Mouse (Mus musculus): ENCODE data around the gene Tmem8. TPM values are rescaled to one million over a fixed set of nuclear protein-coding genes. Genes with fewer than 3 reads are reported as not detected.

Gene Tmem8
- polyA plus RNA-seq (2012; rRNA removed) = 361 and 374 TPM in 2 replicates

DNA sequence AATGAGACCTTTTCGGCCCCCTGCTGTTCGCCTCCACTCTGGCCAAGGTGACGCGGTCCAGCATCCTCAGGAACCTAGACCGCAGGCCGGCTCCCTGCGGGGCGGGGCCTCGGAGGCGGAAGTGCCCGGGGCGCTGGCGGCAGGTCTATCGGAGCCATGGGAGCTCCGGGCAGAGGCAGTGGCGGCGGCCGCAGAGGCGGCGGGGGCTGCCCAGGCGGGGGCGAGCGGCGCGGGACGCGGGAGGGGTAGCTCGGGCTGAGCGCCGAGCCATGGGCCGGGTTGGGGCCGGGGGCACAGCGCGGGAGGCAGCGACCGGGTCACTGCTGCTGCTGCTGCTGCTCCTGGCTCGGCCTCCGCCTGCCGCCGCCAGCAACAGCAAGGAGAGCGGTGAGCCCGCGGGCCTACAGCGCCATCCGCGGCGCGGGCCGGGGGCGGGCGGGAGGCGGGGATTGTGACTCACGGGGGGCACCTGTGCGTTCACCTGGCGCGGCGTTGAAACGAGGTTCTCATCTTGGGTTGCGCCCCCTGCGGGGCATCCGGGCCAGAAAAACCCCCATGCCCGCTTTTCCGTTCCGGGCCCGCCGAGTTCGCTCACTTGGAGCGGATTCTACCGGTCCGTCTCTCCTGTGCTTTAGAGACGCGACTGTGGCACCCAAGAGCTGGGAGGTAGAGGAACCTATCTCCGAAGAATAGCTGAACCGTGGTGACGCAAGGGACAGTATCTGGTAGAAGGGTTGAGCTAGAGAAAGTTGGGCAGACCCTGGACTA, at the start of gene Tmem8:
TSS of gene Tmem8 (plus strand) at position 119 of the 768 bp plus-strand sequence.
- TF ChIP-seq CTCF (IDR thresholded peaks at IDR 0.05; ENCODE audit: control insufficient read depth, insufficient read depth, insufficient replicate concordance, low read depth, low read length) (no peak), POLR2A (IDR thresholded peaks at IDR 0.05; ENCODE audit: control insufficient read depth, low read depth, low read length) (no peak; the same call in none of the 2 replicates)
- H3K27ac ChIP-seq (ENCODE audit: control insufficient read depth, insufficient read depth, low read depth, low read length) = peak within 1 kb of the TSS; percentile 84
- H3K27me3 ChIP-seq (ENCODE audit: control insufficient read depth, insufficient read depth, low read length) = no peaks in the 10 kb centered on the region

DNA sequence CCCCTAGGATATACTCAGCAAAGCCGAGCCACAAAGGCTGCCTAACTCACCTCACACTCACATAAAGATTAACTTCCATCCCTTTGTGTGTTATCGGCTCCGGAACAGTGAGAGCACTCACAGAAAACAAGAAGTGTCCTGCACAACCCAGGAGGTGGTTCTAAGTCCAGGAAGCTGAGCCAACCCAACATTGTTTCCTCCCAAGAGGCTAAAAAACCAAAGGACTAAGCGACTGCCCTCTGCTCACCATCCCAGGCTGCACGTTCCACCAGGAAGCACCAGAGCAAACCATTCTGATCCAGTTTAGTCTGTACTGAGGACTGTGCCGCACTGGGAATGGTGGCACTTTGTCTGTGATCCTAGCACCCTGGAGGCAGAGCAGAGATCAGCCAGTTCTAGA, 48.2 kb upstream of the Tmem8 start:
- Histone ChIP-seq H3K36me3 (ENCODE audit: control insufficient read depth, insufficient read depth, low read length) (no peaks in the 10 kb centered on the region), H3K4me1 (ENCODE audit: control insufficient read depth, insufficient read depth, low read length) (peaks cover 16% of the 10 kb centered on the region), H3K27ac (ENCODE audit: control insufficient read depth, insufficient read depth, low read depth, low read length) (no peak overlapping the region), H3K4me3 (ENCODE audit: control insufficient read depth, low read depth, low read length) (no peak overlapping the region), H3K27me3 (ENCODE audit: control insufficient read depth, insufficient read depth, low read length) (no peaks in the 10 kb centered on the region)
- TF ChIP-seq CTCF (IDR thresholded peaks at IDR 0.05; ENCODE audit: control insufficient read depth, insufficient read depth, insufficient replicate concordance, low read depth, low read length) (no peak), POLR2A (IDR thresholded peaks at IDR 0.05; ENCODE audit: control insufficient read depth, low read depth, low read length) (no peak)

More for the DNA sequence above, at the start of gene Tmem8:
- Histone ChIP-seq H3K36me3 (ENCODE audit: control insufficient read depth, insufficient read depth, low read length) (no peaks in the 10 kb centered on the region), H3K4me1 (ENCODE audit: control insufficient read depth, insufficient read depth, low read length) (peaks cover 4% of the 10 kb centered on the region), H3K4me3 (ENCODE audit: control insufficient read depth, low read depth, low read length) (peak within 1 kb of the TSS; percentile 86)

DNA sequence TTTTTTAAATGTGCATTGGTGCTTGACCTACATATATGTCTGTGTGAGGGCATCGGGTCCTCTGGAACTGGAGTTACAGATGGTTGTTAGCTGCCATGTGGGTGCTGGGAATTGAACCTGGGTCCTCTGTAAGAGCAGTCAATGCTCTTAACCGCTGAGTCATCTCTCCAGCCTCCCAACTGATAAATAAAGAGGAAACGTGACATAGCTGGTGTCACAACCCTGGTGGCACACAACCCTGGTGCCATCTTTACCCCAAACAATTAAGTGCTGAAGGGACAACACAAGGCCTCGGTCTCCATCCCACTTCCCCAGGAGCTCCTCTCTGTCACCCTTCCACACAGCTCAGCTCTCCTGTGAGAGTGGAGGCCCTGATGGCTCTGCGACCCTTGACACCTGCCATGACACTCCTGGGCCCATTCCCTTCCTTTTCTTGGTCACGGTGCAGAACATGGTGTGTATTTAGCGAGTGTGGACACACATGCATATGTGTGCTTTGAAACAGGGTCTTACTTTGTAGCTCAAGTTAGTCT, 46.5 kb upstream of the Tmem8 start:
- no peak for TF ChIP-seq POLR2A (IDR thresholded peaks at IDR 0.05; ENCODE audit: control insufficient read depth, low read depth, low read length)
- no peak for TF ChIP-seq CTCF (IDR thresholded peaks at IDR 0.05; ENCODE audit: control insufficient read depth, insufficient read depth, insufficient replicate concordance, low read depth, low read length)
- Histone ChIP-seq H3K36me3 (ENCODE audit: control insufficient read depth, insufficient read depth, low read length) (no peaks in the 10 kb centered on the region), H3K4me3 (ENCODE audit: control insufficient read depth, low read depth, low read length) (peak overlapping the region; percentile 62), H3K27me3 (ENCODE audit: control insufficient read depth, insufficient read depth, low read length) (no peaks in the 10 kb centered on the region), H3K27ac (ENCODE audit: control insufficient read depth, insufficient read depth, low read depth, low read length) (no peak overlapping the region), H3K4me1 (ENCODE audit: control insufficient read depth, insufficient read depth, low read length) (peaks cover 16% of the 10 kb centered on the region)

DNA sequence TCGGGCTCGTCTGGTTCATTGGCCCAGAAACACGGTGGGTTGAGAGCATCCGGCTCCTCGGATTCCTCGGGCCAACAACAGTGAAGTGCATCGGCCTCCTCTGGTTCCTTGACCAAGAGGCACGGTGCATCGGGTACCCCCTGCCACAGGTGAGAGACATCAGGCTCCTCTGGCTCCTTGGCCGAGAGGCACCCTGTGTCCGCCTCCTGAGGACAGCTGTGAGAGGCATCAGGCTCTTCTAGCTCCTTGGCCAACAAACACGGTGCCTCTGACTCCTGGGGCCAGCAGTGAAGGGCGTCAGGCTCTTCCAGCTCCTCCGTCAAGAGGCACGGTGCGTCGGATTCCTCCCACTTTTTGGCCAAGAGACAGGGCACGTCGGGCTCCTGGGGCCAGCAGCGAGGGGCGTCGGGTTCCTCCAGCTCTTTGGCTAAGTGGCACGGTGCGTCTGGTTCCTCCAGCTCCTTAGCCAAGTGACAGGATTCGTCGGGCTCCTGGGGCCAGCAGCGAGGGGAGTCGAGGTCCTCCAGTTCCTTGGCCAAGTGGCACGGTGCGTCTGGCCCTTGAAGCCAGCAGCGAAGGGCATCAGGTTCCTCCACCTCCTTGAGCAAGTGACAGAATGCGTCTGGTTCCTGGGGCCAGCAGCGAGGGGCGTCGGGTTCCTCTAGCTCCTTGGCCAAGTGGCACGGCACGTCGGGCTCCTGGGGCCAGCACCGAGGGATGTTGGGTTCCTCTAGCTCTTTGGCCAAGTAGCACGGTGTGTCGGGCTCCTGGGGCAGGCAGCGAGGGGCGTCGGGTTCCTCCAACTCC, 44.9 kb upstream of the Tmem8 start:
- peak overlapping the region; percentile 34 for H3K27ac ChIP-seq (ENCODE audit: control insufficient read depth, insufficient read depth, low read depth, low read length)
- peak overlapping the region; percentile 91 for H3K4me3 ChIP-seq (ENCODE audit: control insufficient read depth, low read depth, low read length)
- H3K4me1 ChIP-seq (ENCODE audit: control insufficient read depth, insufficient read depth, low read length) = peaks cover 16% of the 10 kb centered on the region
- TF ChIP-seq POLR2A (IDR thresholded peaks at IDR 0.05; ENCODE audit: control insufficient read depth, low read depth, low read length) (no peak), CTCF (IDR thresholded peaks at IDR 0.05; ENCODE audit: control insufficient read depth, insufficient read depth, insufficient replicate concordance, low read depth, low read length) (no peak)
- H3K36me3 ChIP-seq (ENCODE audit: control insufficient read depth, insufficient read depth, low read length) = no peaks in the 10 kb centered on the region
- no peaks in the 10 kb centered on the region for H3K27me3 ChIP-seq (ENCODE audit: control insufficient read depth, insufficient read depth, low read length)

DNA sequence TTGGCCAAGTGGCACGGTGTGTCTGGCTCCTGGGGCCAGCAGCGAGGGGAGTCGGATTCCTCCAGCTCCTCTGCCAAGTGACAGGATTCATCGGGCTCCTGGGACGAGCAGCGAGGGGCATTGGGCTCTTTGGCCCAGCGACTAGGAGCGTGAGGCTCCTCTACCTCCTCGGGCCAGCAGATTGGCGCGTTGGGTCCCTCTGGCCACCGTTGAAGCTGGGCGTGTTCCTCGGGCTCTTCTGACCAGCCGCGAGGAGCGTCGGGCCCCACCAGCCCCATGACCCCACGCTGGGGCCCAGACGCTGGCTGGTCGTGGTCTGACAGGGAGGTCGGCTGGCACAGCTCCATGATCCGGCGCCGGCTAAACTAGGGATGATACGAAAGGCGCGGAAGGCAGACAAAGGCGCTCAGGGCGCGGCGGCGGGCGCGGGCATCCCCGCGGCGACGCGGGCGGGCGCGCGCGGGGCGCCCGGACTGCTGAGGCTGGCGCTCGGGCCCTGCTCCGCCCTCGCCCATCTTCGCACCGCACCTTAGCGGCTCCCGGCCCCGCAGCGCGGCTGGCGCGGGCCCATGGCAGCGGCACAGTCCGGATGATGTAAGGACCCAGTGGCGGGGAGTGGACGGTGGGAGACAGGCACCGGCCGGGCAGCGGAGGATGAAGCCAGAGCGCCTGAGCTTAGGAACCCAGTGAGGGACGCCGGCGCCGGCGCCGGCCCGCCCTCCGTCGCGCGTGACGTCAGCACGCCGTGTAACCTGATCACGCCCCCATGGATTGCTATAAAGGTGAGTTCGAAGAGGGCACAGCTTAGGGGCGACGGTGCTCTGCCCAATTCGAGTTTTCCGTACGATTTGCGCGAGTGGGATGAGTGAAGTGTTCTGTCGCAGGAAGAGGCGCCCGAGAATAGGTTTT, 44.0 kb upstream of the Tmem8 start, which contains the start of gene Rab11fip3:
TSS of gene Rab11fip3 (minus strand) at position 725 of the 909 bp plus-strand sequence.
- TF ChIP-seq CTCF (IDR thresholded peaks at IDR 0.05; ENCODE audit: control insufficient read depth, insufficient read depth, insufficient replicate concordance, low read depth, low read length) = no peak
- peak; percentile 79 for TF ChIP-seq POLR2A (IDR thresholded peaks at IDR 0.05; ENCODE audit: control insufficient read depth, low read depth, low read length)
- Histone ChIP-seq H3K27ac (ENCODE audit: control insufficient read depth, insufficient read depth, low read depth, low read length) (peak within 1 kb of the TSS; percentile 34), H3K36me3 (ENCODE audit: control insufficient read depth, insufficient read depth, low read length) (no peaks in the 10 kb centered on the region), H3K27me3 (ENCODE audit: control insufficient read depth, insufficient read depth, low read length) (no peaks in the 10 kb centered on the region), H3K4me1 (ENCODE audit: control insufficient read depth, insufficient read depth, low read length) (peaks cover 16% of the 10 kb centered on the region), H3K4me3 (ENCODE audit: control insufficient read depth, low read depth, low read length) (peak within 1 kb of the TSS; percentile 91)

DNA sequence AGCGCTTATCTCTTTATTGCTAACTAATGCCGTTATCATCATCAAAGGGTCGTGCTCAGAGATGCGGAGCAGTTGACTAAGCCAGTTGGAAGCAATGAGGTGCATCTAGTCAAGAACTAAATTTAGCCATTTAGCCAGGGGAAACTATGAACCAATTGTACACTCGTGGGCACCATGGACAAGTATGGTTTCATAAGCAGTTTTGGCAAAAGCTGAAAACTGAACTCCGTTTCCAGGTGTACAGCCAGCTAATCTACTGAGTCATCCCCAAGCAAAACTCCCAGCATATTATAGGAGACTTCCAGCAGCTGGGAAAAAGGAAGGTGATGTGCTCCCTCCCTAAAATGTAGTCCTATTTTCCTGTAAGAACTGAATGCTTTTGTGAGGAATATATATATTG, 43.0 kb upstream of the Tmem8 start:
- H3K36me3 ChIP-seq (ENCODE audit: control insufficient read depth, insufficient read depth, low read length) = no peaks in the 10 kb centered on the region
- H3K27ac ChIP-seq (ENCODE audit: control insufficient read depth, insufficient read depth, low read depth, low read length) = no peak overlapping the region
- no peaks in the 10 kb centered on the region for H3K27me3 ChIP-seq (ENCODE audit: control insufficient read depth, insufficient read depth, low read length)
- H3K4me1 ChIP-seq (ENCODE audit: control insufficient read depth, insufficient read depth, low read length) = peaks cover 16% of the 10 kb centered on the region
- no peak overlapping the region for H3K4me3 ChIP-seq (ENCODE audit: control insufficient read depth, low read depth, low read length)
- TF ChIP-seq POLR2A (IDR thresholded peaks at IDR 0.05; ENCODE audit: control insufficient read depth, low read depth, low read length) = no peak
- no peak for TF ChIP-seq CTCF (IDR thresholded peaks at IDR 0.05; ENCODE audit: control insufficient read depth, insufficient read depth, insufficient replicate concordance, low read depth, low read length)
